ENCODE assay signal across 11 mouse cellular contexts in the genomic region with DNA sequence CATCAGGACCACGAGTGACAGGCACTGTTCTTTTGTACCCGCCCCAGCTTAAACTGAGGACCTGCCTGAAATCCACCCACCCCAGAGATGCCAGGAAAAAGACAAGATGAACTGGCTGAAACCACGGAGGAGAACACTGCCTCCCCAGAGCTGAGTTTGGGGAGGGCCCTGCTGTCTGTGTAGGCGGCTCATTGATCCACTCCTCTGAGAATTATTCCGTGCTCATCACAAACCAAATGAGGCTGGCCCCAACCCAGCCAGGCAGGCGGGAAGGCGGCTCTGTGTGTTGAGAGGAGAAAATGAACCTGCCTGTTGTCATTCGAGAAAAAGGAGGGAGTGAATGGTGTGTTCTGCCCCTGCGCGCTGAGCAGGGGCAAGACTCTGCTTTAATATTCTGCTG. TPM values are rescaled to one million over a fixed set of nuclear protein-coding genes. Genes with fewer than 3 reads are reported as not detected.
DNase-seq lines count a peak whose midpoint lies in the region; ATAC-seq and TF ChIP-seq lines count a peak whose summit lies in the region.
"Had no signal": no experiment of that assay in that cellular context is flagged by ENCODE, and none has a peak within 500 bp of the region (broad histone marks: within the 10 kb centered on the region; RNA-seq: fewer than 3 reads in every experiment).

No protein-coding gene starts in this region.

- H3K4me1 ChIP-seq in forebrain, embryonic 11.5 days (replicated peaks; ENCODE audit: control insufficient read depth, insufficient read depth, low read length) = peaks cover 11% of the 10 kb centered on the region

- no peaks in the 10 kb centered on the region for H3K36me3 ChIP-seq in forebrain, embryonic 11.5 days (ENCODE audit: control insufficient read depth, insufficient read depth, low read length)
- H3K36me3 ChIP-seq: G1E had no signal

- intact Hi-C loops in left cerebral cortex, postnatal 4 days (cut with DNase I) = loop anchor here (5.0 to 10.0 kb wide), 4 partner anchors 193 to 1167 kb away; no protein-coding TSS in a partner anchor
- intact Hi-C loops in left cerebral cortex, adult 2 months (cut with DNase I) = loop anchor here (5.0 kb wide), 1 partner anchor 84 kb away; no protein-coding TSS in a partner anchor

- H3K9me3 ChIP-seq in forebrain, embryonic 11.5 days (ENCODE audit: control insufficient read depth, low read length) = no peaks in the 10 kb centered on the region

- H3K4me3 ChIP-seq in forebrain, embryonic 11.5 days (ENCODE audit: low read depth, low read length) = peak overlapping the region; percentile 66; the same call in 1 of the 2 replicates
- H3K4me3 ChIP-seq in left cerebral cortex, adult 2 months = peak overlapping the region; percentile 33

- ATAC-seq in forebrain, embryonic 11.5 days (replicated peaks; ENCODE audit: low FRiP score) = no peak

- peak overlapping the region; percentile 97 for H3K4me2 ChIP-seq in forebrain, embryonic 11.5 days (ENCODE audit: low read depth, low read length, severe bottlenecking)

- DNase-seq in left cerebral cortex, adult 11 months (ENCODE audit: low spot score) = peak; percentile 43
- no peak for DNase-seq in left cerebral cortex, postnatal 4 days
- peak; percentile 59 for DNase-seq in forebrain, embryonic 11.5 days (ENCODE audit: low spot score)
- peak; percentile 16 to 45 for DNase-seq in left cerebral cortex, adult 2 months (ENCODE audit: extremely low spot score in 1 of 2, low spot score in 2 of 2)
- peak; percentile 23 for DNase-seq in right cerebral cortex, postnatal 14 days
- DNase-seq in ovary, postnatal 14 days (ENCODE audit: low spot score) = no peak
- no peak for DNase-seq in heart, postnatal 4 days
- DNase-seq in kidney, adult 11 months = no peak
- DNase-seq: lung, postnatal 10 days had no signal

- no peak overlapping the region for H3K27ac ChIP-seq in forebrain, embryonic 11.5 days (ENCODE audit: low read depth, low read length)
- H3K27ac ChIP-seq in left cerebral cortex, adult 2 months = no peak overlapping the region

- H3K9ac ChIP-seq in forebrain, embryonic 11.5 days (ENCODE audit: low read length) = peak overlapping the region; percentile 79

- H3K27me3 ChIP-seq in forebrain, embryonic 11.5 days (ENCODE audit: control insufficient read depth, insufficient read depth, low read length) = peaks cover 23% of the 10 kb centered on the region; the same call in 1 of the 2 replicates

- TF ChIP-seq CTCF in left cerebral cortex, adult 2 months (IDR thresholded peaks at IDR 0.05) = no peak

- WGBS in forebrain, embryonic 11.5 days = 9% methylated on average over 10 of the region's 10 CpGs

RNA-seq across cellular contexts. Expression of gene Ephb1, which starts 2.8 kb away (rescaled TPM):
- total RNA-seq in left cerebral cortex, postnatal 4 days (2021) = 10 to 100 TPM; 47.3 to 50.4 TPM
- 19.8 and 19.9 TPM in 2 replicates for polyA plus RNA-seq in forebrain, embryonic 11.5 days (2014; fragmentation: Nextera tagmentation; extraction: Ambion mirVana)
- 10 to 100 TPM; 23.4 to 26.7 TPM for total RNA-seq in left cerebral cortex, adult 2 months (2021)
- 1 to 10 TPM; 8.3 to 9.7 TPM for total RNA-seq in heart, postnatal 4 days (2021)
- total RNA-seq: hematopoietic stem cell, adult 5-6 weeks had no signal
- polyA plus RNA-seq: G1E had no signal

Comparison
In these comparisons a context has a peak if more than half of its experiments do, and no peak if none do; other contexts are left out.
1. DNase-seq: peak in left cerebral cortex, adult 11 months (single experiment), forebrain, embryonic 11.5 days (single experiment), left cerebral cortex, adult 2 months (2 of 2) and right cerebral cortex, postnatal 14 days (single experiment); none in left cerebral cortex, postnatal 4 days (single experiment), ovary, postnatal 14 days (single experiment), heart, postnatal 4 days (single experiment) and kidney, adult 11 months (single experiment).